Mouse (Mus musculus): ENCODE measurements around the gene Ildr1.

Ildr1 gene

GRCm38 (mm10) chr16:36700484-36700883, 6.7 kb downstream of the Ildr1 start:
- no peak for DNase-seq (ENCODE audit: low spot score)

GRCm38 (mm10) chr16:36707702-36708423, 14.1 kb downstream of the Ildr1 start:
- peak; percentile 36 for DNase-seq (ENCODE audit: low spot score)

GRCm38 (mm10) chr16:36708751-36709150, 15.0 kb downstream of the Ildr1 start:
- DNase-seq (ENCODE audit: low spot score) = no peak

GRCm38 (mm10) chr16:36709405-36709804, 15.6 kb downstream of the Ildr1 start:
- DNase-seq (ENCODE audit: low spot score) = no peak

- DNase-seq (ENCODE audit: low spot score) = no peak
Observed at GRCm38 (mm10) chr16:36710794-36711193, 17.0 kb downstream of the Ildr1 start.

GRCm38 (mm10) chr16:36711760-36712159, 18.0 kb downstream of the Ildr1 start:
- DNase-seq (ENCODE audit: low spot score) = no peak

GRCm38 (mm10) chr16:36717481-36717880, 23.7 kb downstream of the Ildr1 start:
- no peak for DNase-seq (ENCODE audit: low spot score)

GRCm38 (mm10) chr16:36718637-36719036, 24.9 kb downstream of the Ildr1 start:
- no peak for DNase-seq (ENCODE audit: low spot score)

GRCm38 (mm10) chr16:36720194-36721055, 26.6 kb downstream of the Ildr1 start:
- no peak for DNase-seq (ENCODE audit: low spot score)

GRCm38 (mm10) chr16:36722739-36723138, 29.0 kb downstream of the Ildr1 start:
- no peak for DNase-seq (ENCODE audit: low spot score)

GRCm38 (mm10) chr16:36723880-36724443, 30.2 kb downstream of the Ildr1 start:
- no peak for DNase-seq (ENCODE audit: low spot score)

- DNase-seq (ENCODE audit: low spot score) = no peak
Observed at GRCm38 (mm10) chr16:36728959-36729358, 35.2 kb downstream of the Ildr1 start.

GRCm38 (mm10) chr16:36732572-36732971, 38.8 kb downstream of the Ildr1 start:
- no peak for DNase-seq (ENCODE audit: low spot score)

GRCm38 (mm10) chr16:36733827-36734226, 40.0 kb downstream of the Ildr1 start:
- DNase-seq (ENCODE audit: low spot score) = no peak

- peak; percentile 19 for DNase-seq (ENCODE audit: low spot score)
Observed at GRCm38 (mm10) chr16:36735421-36735820, 41.6 kb downstream of the Ildr1 start.

GRCm38 (mm10) chr16:36739404-36739930, 45.7 kb downstream of the Ildr1 start:
- no peak for DNase-seq (ENCODE audit: low spot score)

- no peak for DNase-seq (ENCODE audit: low spot score)
Observed at GRCm38 (mm10) chr16:36743580-36743979, 49.8 kb downstream of the Ildr1 start.

GRCm38 (mm10) chr16:36747068-36747467, 53.3 kb downstream of the Ildr1 start:
- no peak for DNase-seq (ENCODE audit: low spot score)

GRCm38 (mm10) chr16:36747767-36748166, 54.0 kb downstream of the Ildr1 start:
- DNase-seq (ENCODE audit: low spot score) = no peak

- no peak for DNase-seq (ENCODE audit: low spot score)
Observed at GRCm38 (mm10) chr16:36751979-36752378, 58.2 kb downstream of the Ildr1 start.

GRCm38 (mm10) chr16:36770191-36770771, 76.5 kb downstream of the Ildr1 start:
- no peak for DNase-seq (ENCODE audit: low spot score)

GRCm38 (mm10) chr16:36770830-36771229, 77.1 kb downstream of the Ildr1 start:
- DNase-seq (ENCODE audit: low spot score) = no peak

Measured in urinary bladder, postnatal 14 days (tissue).